Comparison of ENCODE assay signal across 8 mouse cellular contexts in the genomic region with DNA sequence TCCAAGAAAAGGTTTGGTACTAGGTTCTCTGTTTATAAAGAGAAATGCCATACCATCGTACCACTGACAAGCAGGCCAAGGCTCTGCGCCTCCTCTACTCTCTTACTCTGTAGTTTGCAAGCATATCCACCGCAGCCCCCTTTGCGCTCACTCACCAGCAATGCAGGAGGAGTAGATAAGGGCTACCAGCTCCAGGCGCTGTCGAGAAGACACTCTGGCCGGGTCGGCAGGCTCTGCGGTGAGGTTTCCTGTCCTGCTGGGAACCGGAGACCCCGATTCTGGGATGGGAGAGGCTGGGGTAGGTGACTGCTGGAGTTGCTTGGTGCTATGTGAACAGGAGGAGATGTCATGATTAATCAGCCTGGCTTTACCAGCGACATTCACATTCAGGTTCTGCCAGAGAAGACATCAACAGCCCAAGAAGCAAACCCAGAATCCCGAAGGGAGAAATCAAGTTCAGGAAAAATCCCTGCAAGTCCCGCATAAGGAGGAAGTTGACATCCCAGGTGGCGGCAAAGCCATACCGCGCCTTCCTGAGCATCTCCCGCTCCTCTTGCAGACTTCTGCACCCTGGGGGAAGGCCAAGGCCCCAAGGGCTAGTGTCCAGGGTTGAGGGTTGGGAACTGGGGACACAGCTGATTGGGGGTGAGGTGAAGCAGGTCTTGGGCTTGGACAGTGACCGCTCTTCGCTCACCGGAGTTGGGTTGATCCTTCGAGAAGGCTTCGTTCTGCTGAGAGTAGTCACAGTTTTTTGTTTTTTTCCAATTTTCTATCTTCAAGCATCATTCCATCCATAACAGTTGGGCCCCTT.
A peak's percentile ranks its signal among the peaks of the same experiment; 100 is the strongest.
DNase-seq lines count a peak whose midpoint lies in the region; ATAC-seq and TF ChIP-seq lines count a peak whose summit lies in the region.

No protein-coding gene starts in this region.

- H3K4me3 ChIP-seq in gastrocnemius, adult 2 months: peak overlapping the region; percentile 84
- peak overlapping the region; percentile 96 for H3K4me3 ChIP-seq in E14TG2a.4 (replicated peaks; ENCODE audit: low read length)
- peak overlapping the region; percentile 96 for H3K4me3 ChIP-seq in hindbrain, embryonic 11.5 days (ENCODE audit: low read depth, low read length)
- peak overlapping the region; percentile 85 for H3K4me3 ChIP-seq in liver, embryonic 16.5 days (ENCODE audit: low read depth, low read length)

- H3K27me3 ChIP-seq in E14TG2a.4 (ENCODE audit: insufficient read depth, low read length): no peaks in the 10 kb centered on the region
- H3K27me3 ChIP-seq in hindbrain, embryonic 11.5 days (ENCODE audit: control insufficient read depth, insufficient read depth, low read length): no peaks in the 10 kb centered on the region
- no peaks in the 10 kb centered on the region for H3K27me3 ChIP-seq in liver, embryonic 16.5 days (ENCODE audit: control insufficient read depth, insufficient read depth, low read depth, low read length)

- 10% methylated on average over 23 of the region's 23 CpGs for WGBS in hindbrain, embryonic 11.5 days
- 4% methylated on average over 23 of the region's 23 CpGs for WGBS in liver, embryonic 16.5 days (ENCODE audit: insufficient replicate concordance)

- H3K4me1 ChIP-seq in E14TG2a.4 (replicated peaks; ENCODE audit: low read depth, low read length): peaks cover 31% of the 10 kb centered on the region
- H3K4me1 ChIP-seq in hindbrain, embryonic 11.5 days (replicated peaks; ENCODE audit: control insufficient read depth, insufficient read depth, low read length): peaks cover 4% of the 10 kb centered on the region; the same call in 1 of the 2 replicates
- H3K4me1 ChIP-seq in liver, embryonic 16.5 days (ENCODE audit: control insufficient read depth, low read depth, low read length): peaks cover 29% of the 10 kb centered on the region

- no peak for DNase-seq in gastrocnemius, adult 2 months
- DNase-seq in gastrocnemius, postnatal 4 days (ENCODE audit: low spot score in 2 of 2): no peak
- peak; percentile 31 for DNase-seq in embryo, embryonic 9.5 days (ENCODE audit: extremely low spot score)
- peak; percentile 27 for DNase-seq in hindbrain, embryonic 11.5 days (ENCODE audit: low spot score)
- peak; percentile 49 to 79 for DNase-seq in spleen, postnatal 4 days (ENCODE audit: low spot score in 2 of 2)
- DNase-seq in frontal cortex, postnatal 14 days (ENCODE audit: low spot score in 2 of 2): no peak

- H3K9ac ChIP-seq in hindbrain, embryonic 11.5 days (ENCODE audit: low read depth, low read length): peak overlapping the region; percentile 91
- peak overlapping the region; percentile 92 for H3K9ac ChIP-seq in liver, embryonic 16.5 days (ENCODE audit: low read depth, low read length)

- H3K36me3 ChIP-seq in E14TG2a.4 (ENCODE audit: insufficient read depth, low read length): peaks cover 50% of the 10 kb centered on the region
- 0 out of 2 replicates have a peak, but pooled peaks cover under 1% of the 10 kb centered on the region for H3K36me3 ChIP-seq in hindbrain, embryonic 11.5 days (ENCODE audit: control insufficient read depth, insufficient read depth, low read length)
- peaks cover 33% of the 10 kb centered on the region for H3K36me3 ChIP-seq in liver, embryonic 16.5 days (ENCODE audit: control insufficient read depth, insufficient read depth)

- intact Hi-C loops in gastrocnemius, adult 2 months (cut with DNase I): loop anchor here (2.0 kb wide), 1 partner anchor 137 kb away; no protein-coding TSS in a partner anchor

- H3K27ac ChIP-seq in gastrocnemius, adult 2 months: peak overlapping the region; percentile 93
- no peak overlapping the region for H3K27ac ChIP-seq in hindbrain, embryonic 11.5 days (ENCODE audit: low read depth, low read length)
- peak overlapping the region; percentile 94; the same call in 1 of the 2 replicates for H3K27ac ChIP-seq in liver, embryonic 16.5 days (ENCODE audit: low read length)

- H3K4me2 ChIP-seq in hindbrain, embryonic 11.5 days (replicated peaks; ENCODE audit: low read depth, low read length): peak overlapping the region; percentile 94
- H3K4me2 ChIP-seq in liver, embryonic 16.5 days (ENCODE audit: low read depth, low read length): peak overlapping the region; percentile 86

- H3K9me3 ChIP-seq in E14TG2a.4 (ENCODE audit: low read length): no peaks in the 10 kb centered on the region
- no peaks in the 10 kb centered on the region for H3K9me3 ChIP-seq in hindbrain, embryonic 11.5 days (ENCODE audit: control insufficient read depth, low read length)
- H3K9me3 ChIP-seq in liver, embryonic 16.5 days (replicated peaks; ENCODE audit: control insufficient read depth, low read length): no peaks in the 10 kb centered on the region

- TF ChIP-seq CTCF in gastrocnemius, adult 2 months (IDR thresholded peaks at IDR 0.05): no peak
- no peak for TF ChIP-seq CTCF in E14TG2a.4 (conservative IDR thresholded peaks at IDR 0.05; ENCODE audit: low read length)

- no peak for ATAC-seq in hindbrain, embryonic 11.5 days (ENCODE audit: low FRiP score)
- no peak for ATAC-seq in liver, embryonic 16.5 days (ENCODE audit: low read depth)

Comparison
In these comparisons a context has a peak if more than half of its experiments do, and no peak if none do; other contexts are left out.
1. DNase-seq: peak in embryo, embryonic 9.5 days (single experiment), hindbrain, embryonic 11.5 days (single experiment) and spleen, postnatal 4 days (2 of 2); none in gastrocnemius, adult 2 months (single experiment), gastrocnemius, postnatal 4 days (0 of 2) and frontal cortex, postnatal 14 days (0 of 2).
2. Peak in every context shown above with its lines, with median percentiles within 50 percentile points of each other: H3K4me3 ChIP-seq.